Comparison of ENCODE assay signal across 7 mouse cellular contexts in genomic region chr10:45009676-45010075, GRCm38 (mm10). TPM values are rescaled to one million over a fixed set of nuclear protein-coding genes. Genes with fewer than 3 reads are reported as not detected.
DNase-seq lines count a peak whose midpoint lies in the region; ATAC-seq and TF ChIP-seq lines count a peak whose summit lies in the region.

No protein-coding gene starts in this region.

- peak; percentile 73 for DNase-seq in embryo, embryonic 10.5 days (ENCODE audit: low spot score)
- DNase-seq in layer of hippocampus, postnatal 10 days (ENCODE audit: low spot score in 2 of 2), result peak; percentile 38 to 52
- DNase-seq in gastrocnemius, adult 2 months, result no peak
- DNase-seq in ovary, postnatal 14 days (ENCODE audit: low spot score), result no peak
- no peak for DNase-seq in cerebellum, adult 9-10 months

- no peaks in the 10 kb centered on the region for H3K9me3 ChIP-seq in forebrain, embryonic 13.5 days (replicated peaks)
- H3K9me3 ChIP-seq in midbrain, embryonic 16.5 days (replicated peaks; ENCODE audit: control insufficient read depth, low read length, poor library complexity, severe bottlenecking), result no peaks in the 10 kb centered on the region

- no peak overlapping the region for H3K4me3 ChIP-seq in forebrain, embryonic 13.5 days
- no peak overlapping the region for H3K4me3 ChIP-seq in midbrain, embryonic 16.5 days (ENCODE audit: low read depth, low read length)
- H3K4me3 ChIP-seq in gastrocnemius, adult 2 months, result no peak overlapping the region

- no peak overlapping the region for H3K9ac ChIP-seq in forebrain, embryonic 13.5 days
- no peak overlapping the region for H3K9ac ChIP-seq in midbrain, embryonic 16.5 days (ENCODE audit: low read depth, low read length)

- H3K27ac ChIP-seq in forebrain, embryonic 13.5 days, result no peak overlapping the region
- no peak overlapping the region for H3K27ac ChIP-seq in midbrain, embryonic 16.5 days (ENCODE audit: low read length)
- no peak overlapping the region for H3K27ac ChIP-seq in gastrocnemius, adult 2 months

- TF ChIP-seq CTCF in gastrocnemius, adult 2 months (IDR thresholded peaks at IDR 0.05), result no peak

- peak overlapping the region; percentile 20; the same call in 1 of the 2 replicates for H3K4me2 ChIP-seq in forebrain, embryonic 13.5 days
- H3K4me2 ChIP-seq in midbrain, embryonic 16.5 days (ENCODE audit: low read length), result no peak overlapping the region

- intact Hi-C loops in gastrocnemius, adult 2 months (cut with DNase I), result no loop called here

- H3K27me3 ChIP-seq in forebrain, embryonic 13.5 days, result peaks cover 19% of the 10 kb centered on the region
- no peaks in the 10 kb centered on the region for H3K27me3 ChIP-seq in midbrain, embryonic 16.5 days (ENCODE audit: control insufficient read depth, insufficient read depth, low read depth, low read length)

- H3K4me1 ChIP-seq in forebrain, embryonic 13.5 days, result peaks cover 6% of the 10 kb centered on the region
- no peaks in the 10 kb centered on the region for H3K4me1 ChIP-seq in midbrain, embryonic 16.5 days (ENCODE audit: control insufficient read depth, insufficient read depth, low read length)

- peak; percentile 94 for ATAC-seq in forebrain, embryonic 13.5 days
- ATAC-seq in midbrain, embryonic 16.5 days, result peak; percentile 86

- 4% methylated on average over 10 of the region's 10 CpGs for WGBS in forebrain, embryonic 13.5 days
- 9% methylated on average over 10 of the region's 10 CpGs for WGBS in midbrain, embryonic 16.5 days

- H3K36me3 ChIP-seq in forebrain, embryonic 13.5 days (ENCODE audit: poor library complexity, severe bottlenecking), result no peaks in the 10 kb centered on the region
- H3K36me3 ChIP-seq in midbrain, embryonic 16.5 days (ENCODE audit: control insufficient read depth, insufficient read depth, low read length), result no peaks in the 10 kb centered on the region

RNA-seq across cellular contexts. Expression of gene Prep, which starts 57.3 kb away (rescaled TPM):
- polyA plus RNA-seq in forebrain, embryonic 13.5 days (2015; fragmentation: Nextera tagmentation; extraction: Ambion mirVana), result 18.3 and 20.3 TPM in 2 replicates
- 10 to 100 TPM; 16.9 to 19.5 TPM for total RNA-seq in layer of hippocampus, postnatal 10 days (2021)
- polyA plus RNA-seq in midbrain, embryonic 16.5 days (2015; fragmentation: Nextera tagmentation; extraction: Ambion mirVana), result 26.1 and 26.3 TPM in 2 replicates
- 1 to 10 TPM; 6.4 to 7.3 TPM for total RNA-seq in gastrocnemius, adult 2 months (2021)

Comparison
In these comparisons a context has a peak if more than half of its experiments do, and no peak if none do; other contexts are left out.
1. DNase-seq: peak in embryo, embryonic 10.5 days (single experiment) and layer of hippocampus, postnatal 10 days (2 of 2); none in gastrocnemius, adult 2 months (single experiment), ovary, postnatal 14 days (single experiment) and cerebellum, adult 9-10 months (single experiment).